Mouse (Mus musculus): ENCODE measurements around the gene Nox1.

Nox1 gene

GRCm38 (mm10) chrX:134128549-134128948 lies 93.2 kb downstream of the Nox1 start:
- DNase-seq (ENCODE audit: low spot score) = no peak

GRCm38 (mm10) chrX:134116417-134116816 lies 105.3 kb downstream of the Nox1 start:
- no peak for DNase-seq (ENCODE audit: low spot score)

GRCm38 (mm10) chrX:134111767-134112166 lies 110.0 kb downstream of the Nox1 start:
- DNase-seq (ENCODE audit: low spot score) = no peak

- no peak for DNase-seq (ENCODE audit: low spot score)
Observed at GRCm38 (mm10) chrX:134102641-134103040, 119.1 kb downstream of the Nox1 start.

GRCm38 (mm10) chrX:134085453-134085852 lies 136.3 kb downstream of the Nox1 start:
- DNase-seq (ENCODE audit: low spot score) = no peak

- peak; percentile 3 for DNase-seq (ENCODE audit: low spot score)
Observed at GRCm38 (mm10) chrX:134059764-134060163, 162.0 kb downstream of the Nox1 start.

- peak; percentile 87 for DNase-seq (ENCODE audit: low spot score)
Observed at GRCm38 (mm10) chrX:134058987-134059712, 162.6 kb downstream of the Nox1 start, which contains the start of gene Cstf2. Gene Cstf2, plus strand, starts transcription at chrX:134059187.

- DNase-seq (ENCODE audit: low spot score) = no peak
Observed at GRCm38 (mm10) chrX:134058040-134058875, 163.5 kb downstream of the Nox1 start.

GRCm38 (mm10) chrX:134056897-134057296 lies 164.9 kb downstream of the Nox1 start:
- no peak for DNase-seq (ENCODE audit: low spot score)

- DNase-seq (ENCODE audit: low spot score) = no peak
Observed at GRCm38 (mm10) chrX:134048994-134049393, 172.8 kb downstream of the Nox1 start.

Measured in spleen, adult 12 weeks (tissue).